Mouse (Mus musculus): ENCODE data around the gene H2-DMa.

- no peak for TF ChIP-seq FLI1 (IDR thresholded peaks at IDR 0.05; ENCODE audit: low read length)
- TF ChIP-seq GATA1 (IDR thresholded peaks at IDR 0.05; ENCODE audit: borderline replicate concordance, low read length) = no peak
These were observed 25.6 kb downstream of the H2-DMa start for GRCm38 (mm10) chr17:34144960-34145371.

All from megakaryocyte, embryonic 14.5 days (primary cell).